Mouse (Mus musculus) layer of hippocampus, postnatal 36 days (tissue): Measurements from ENCODE around the gene Rock2. TPM values are rescaled to one million over a fixed set of nuclear protein-coding genes. Genes with fewer than 3 reads are reported as not detected.

ENCODE experiments used
- DNase-seq, 2 experiments: peaks; one replicate each; pipeline ENCODE4 v3.0.0; 2022
- total RNA-seq, 2 experiments: library from RNA; stranded (reverse); gene quantifications; 2 replicates each; pipeline ENCODE4 v1.2.3; 2021

The Rock2 gene
- 100 to 1,000 TPM; 136 to 137 TPM for total RNA-seq

DNA sequence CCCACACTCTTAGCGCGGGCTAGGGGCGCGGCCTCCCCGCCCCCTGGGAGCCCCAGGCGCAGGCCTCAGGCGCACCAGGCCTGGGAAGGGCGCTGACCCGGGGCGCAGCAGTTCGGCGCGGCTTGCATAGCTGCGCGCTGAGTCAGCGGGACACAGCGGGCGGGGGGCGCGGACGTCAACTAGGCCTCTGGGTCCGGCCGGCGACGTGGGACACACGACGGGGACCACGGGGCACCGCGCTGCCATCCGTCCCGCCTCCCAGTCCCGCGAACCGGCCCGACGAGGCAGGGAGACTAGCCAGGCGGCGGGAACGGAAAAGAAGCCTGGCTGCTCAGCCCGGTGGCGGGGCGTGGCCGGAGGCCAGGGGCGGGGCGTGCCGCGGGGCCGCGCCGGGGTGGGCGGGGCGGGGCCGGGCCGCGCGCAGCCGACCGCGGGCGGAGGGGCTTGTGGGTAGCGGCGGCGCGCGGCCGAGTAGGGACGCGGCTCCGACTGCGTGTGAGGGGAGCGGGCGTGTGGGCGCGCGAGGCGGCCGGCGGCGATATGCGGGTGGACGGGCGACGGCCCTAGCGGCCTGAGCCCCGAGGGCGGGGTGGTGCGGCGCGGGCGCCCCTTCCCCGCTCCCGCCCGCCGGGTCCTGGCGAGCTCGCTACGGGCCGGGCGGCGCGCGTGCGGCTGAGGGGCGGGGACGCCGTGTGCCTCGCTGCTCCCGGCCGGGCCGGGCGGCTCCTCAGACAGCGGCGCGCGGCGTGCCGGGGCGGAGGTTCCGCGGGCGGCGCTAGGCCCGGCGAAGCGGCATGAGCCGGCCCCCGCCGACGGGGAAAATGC is at the start of gene Rock2:
Gene Rock2 (plus strand): TSS at position 500 of the 825 bp plus-strand sequence.
- DNase-seq: peak; percentile 80 to 82

DNA sequence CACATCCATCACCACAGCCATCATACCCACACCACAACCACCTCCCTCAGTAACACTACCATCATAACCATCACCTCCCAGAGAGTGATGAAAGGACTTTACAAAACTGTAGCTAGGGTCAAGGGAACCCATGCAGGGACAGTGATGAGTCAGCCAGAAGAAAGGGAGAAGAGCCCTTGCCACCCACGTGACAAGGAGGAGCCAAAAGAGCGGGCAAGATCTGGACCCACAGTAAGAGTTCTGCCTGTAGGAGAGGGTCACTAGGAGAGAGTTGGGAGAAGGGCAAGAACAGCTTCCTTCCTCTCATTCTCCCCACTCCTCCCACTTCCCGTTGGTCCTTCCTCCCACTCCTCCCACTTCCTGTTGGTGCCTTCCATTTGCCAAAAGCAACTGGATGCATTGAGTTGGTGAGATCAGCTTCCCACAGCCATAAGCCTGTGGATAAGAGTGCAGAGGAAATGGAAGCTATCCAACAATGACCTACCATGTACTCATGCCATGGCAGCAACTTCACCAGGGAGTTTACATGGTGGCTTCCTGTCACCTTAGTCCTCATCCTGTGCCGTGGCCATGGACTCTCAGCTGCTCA is 47.4 kb upstream of the Rock2 start:
- no peak for DNase-seq

DNA sequence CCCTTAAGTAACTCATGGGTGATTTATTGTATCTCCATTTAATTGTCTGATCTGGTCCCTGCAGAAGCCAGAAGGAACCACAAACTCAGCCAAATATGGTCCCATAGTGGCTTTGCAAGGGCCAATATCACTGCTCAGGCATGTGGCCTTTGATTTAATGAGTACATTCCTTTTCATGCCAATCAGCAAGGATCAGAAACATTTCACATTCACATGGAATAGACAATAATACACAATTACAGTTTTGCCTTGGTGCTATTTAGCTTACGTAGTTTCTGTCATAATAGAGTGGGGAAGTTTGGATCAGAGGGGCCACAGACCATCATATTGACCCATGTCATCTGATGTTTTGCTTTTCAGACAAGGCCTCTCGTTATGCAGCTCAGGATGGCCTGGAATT is 46.2 kb upstream of the Rock2 start:
- no peak for DNase-seq

DNA sequence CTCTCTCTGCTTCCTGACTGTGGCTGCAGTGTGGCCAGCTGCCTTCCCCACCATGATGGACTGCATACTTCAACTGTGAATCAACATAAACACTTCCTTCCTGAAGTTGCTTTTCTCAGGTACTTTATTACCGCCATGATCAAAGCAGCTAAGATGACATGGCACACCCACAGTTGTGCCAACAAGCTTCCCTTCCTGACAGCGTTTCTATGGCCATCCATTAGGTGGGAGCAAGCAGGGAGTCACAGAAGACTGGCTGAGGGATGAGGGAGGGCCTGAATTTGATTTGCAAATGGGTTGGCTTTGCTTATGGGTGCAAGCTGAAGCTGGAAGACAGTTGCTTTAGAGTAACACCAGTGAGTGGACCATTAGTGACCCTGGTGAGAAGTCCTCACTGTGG is 44.9 kb upstream of the Rock2 start:
- DNase-seq: no peak

DNA sequence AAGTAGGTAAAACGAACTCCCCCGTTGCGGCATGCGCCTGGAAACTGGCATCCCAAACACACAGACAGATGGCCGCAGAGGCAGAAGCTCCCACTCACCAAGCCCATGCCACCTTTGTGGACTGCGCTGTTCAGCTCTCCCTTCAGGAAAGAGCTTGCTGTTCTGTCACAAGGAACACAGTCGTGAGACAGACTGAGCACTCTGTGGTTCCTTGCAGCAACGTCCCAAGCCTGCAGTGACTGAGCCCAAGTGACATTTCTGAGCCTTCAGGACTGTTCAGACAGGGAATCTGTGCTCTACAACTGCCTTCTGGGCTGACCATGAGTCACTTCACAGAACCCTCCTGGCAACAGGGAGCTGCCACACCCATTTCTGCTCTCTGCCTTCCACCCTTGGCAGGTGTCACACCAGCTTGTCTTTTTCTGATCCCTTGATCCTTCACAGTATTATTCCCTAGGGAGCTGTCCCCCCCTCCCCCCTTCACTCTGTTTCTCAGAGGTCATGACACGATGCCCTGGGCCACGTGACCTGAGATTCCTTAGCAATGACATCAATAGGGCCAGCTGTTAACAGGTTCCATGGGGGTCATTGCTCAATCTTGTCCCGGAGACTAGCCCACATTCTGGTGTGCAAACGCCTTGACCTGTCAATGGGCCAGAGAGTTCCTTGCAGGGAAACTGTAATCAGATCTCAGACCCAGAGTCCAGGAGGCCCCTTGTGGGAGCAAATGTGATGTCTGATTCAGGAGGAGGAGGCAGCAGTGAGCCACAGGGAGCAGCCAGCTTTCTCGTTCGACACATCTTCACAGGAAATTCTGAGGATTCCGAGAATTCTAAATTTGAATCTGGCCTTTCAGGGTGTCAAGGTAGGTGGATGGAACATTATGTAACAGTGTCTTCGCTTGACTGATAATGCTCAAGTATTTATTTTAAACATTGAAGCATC is 44.0 kb upstream of the Rock2 start:
- peak; percentile 76 to 78 for DNase-seq

DNA sequence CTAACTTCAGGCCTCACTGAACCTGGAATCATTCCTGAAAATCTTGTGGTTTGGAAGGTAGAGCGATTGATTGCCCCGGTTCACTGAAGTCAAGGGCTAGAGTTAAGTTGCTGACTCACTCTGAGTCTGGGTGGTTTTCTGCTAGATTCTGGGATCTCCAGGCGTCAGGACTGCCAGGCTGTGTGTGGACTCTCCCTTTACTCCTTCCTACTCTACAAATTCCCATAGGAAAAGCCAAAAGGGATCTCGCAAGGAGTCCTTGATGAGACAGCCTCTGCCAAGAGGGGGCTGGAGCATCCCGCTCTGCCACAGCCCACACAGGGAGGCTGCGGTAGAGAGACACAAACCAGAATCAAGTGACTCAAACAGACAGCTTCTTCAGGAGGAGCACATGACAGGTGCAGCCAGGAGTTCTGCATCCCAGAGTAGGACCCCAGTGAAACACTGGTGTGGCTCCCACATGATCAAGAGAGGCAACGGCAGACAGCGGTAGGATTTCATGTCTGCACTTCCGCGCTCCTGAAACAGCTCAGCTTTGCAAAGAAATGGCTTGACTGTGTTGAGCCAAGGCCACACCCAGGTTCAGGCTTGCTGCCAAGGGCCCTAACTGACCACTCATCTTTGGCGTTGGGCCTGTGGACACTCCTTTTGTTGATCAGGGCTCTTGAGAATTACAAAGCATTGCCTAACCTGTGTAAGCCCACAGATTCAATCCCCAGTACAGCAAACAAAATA is 41.1 kb upstream of the Rock2 start:
- DNase-seq: no peak

DNA sequence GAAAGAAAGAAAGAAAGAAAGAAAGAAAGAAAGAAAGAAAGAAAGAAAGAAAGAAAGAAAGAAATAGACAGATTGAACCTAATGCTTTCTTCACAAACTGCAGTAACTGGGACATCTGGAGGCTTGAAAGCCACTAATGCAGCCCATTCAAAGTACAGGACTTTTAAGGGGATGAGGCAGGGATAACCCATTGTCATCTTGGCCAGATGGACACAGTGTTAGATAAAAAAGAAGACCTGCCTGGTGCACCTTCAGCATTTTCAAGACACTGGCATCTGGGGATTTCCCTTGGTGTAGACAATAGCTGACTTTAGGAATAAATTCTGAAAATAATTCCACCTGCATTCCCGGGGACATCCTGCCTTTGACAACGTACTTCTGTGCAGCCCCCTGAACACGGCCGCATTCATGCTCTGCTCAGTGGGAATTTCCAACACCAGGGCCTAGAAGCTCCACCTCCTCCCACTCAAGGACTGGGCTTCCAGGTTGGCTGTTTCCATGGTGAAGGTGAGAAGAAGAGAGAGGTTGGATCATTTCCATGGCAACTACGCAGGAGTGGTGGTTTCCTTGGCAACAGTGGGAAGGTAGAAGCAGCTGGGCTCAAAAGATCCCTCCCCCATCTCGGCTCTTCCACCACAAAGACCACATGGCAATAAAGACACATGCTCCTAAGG is 38.9 kb upstream of the Rock2 start:
- peak; percentile 66 to 71 for DNase-seq

DNA sequence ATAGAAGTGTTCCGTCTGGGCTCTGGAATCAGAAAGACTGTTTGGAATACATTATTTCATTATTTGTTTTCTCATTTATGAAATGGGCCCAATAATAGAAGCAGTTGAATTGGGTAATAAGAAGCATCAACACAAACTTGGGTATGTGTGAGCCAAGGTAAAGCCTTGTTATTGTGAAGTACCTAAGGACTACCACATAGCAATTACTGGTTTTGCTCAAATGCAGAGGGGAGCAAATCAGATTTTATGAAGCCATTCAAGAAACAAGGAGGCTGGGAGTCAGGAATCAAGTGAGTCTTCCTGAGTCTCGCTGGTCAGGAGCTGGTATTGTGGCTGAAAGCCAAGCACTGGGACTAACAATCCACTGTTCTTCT is 38.4 kb upstream of the Rock2 start:
- no peak for DNase-seq

DNA sequence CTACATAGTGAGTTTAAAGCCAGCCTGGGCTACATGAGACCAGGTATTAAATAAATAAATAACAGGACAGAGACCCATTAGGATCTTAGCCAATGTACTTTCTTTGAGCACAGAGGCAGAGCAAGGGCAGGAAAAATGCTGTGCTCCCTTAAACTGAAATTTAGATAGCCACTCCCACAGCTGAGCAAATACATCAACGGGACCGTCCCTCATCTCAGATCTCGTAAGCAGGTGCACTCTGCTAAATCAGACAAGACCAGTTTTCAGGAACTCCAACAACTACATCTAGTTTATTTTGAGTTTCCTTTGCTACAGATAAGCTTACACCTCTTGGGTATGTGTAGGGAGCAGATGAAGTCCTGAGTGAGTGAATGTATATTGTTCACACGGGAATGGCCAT is 36.6 kb upstream of the Rock2 start:
- no peak for DNase-seq

DNA sequence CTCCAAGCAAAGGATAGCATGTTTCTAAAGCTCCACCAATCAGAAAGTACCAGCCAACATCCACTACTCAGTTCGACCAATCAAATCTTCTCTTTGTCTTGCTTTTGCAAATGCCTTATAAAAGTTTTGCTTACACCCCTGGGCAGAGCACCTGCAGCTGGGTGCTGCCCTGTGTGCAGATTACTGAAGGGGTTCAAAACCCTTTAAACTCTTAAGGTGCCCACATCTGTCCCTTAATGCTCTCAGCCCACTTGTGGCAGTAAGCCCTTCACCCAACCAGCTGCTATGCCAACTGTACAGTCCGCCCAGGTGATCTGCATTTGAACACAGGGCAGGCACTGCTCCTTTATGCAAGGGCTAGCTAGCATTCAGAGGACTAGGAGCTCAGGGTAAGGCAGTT is 34.9 kb upstream of the Rock2 start:
- DNase-seq: no peak

DNA sequence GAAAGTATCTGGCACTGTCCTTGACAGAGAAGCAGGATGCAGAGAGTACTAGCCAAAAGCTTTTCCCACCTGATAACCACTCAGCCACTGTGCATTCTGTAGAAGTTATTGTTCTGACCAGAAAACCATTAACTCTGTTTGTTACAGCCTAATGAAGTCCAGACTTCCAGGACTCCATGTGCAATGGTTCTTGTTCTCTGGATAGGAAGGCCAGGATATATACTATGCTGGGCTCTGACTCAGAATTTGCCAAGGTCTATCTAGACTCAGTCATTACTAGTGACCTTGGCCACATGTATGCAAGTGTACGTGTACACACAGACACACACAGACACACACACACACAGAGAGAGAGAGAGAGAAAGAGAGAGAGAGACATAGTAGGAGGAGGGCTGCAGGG is 34.2 kb upstream of the Rock2 start:
- no peak for DNase-seq

DNA sequence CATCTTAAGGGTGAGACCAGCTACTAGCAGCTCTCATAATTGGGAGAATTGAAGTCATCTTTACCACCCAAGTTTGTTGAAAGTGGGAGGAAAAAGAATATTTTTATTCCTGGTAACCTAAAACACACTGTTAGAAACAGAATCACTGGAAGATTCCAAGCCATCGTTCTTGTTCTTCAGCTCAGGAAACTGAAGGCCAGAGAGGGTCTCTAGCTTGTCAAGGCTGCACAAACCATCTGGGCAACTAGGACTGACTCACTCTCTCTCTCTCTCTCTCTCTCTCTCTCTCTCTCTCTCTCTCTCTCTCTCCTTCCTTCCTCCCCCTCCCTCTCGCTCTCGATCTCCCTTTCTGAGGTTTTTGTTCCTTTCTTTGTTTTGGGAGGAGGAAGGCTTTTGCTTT is 33.7 kb upstream of the Rock2 start:
- no peak for DNase-seq

DNA sequence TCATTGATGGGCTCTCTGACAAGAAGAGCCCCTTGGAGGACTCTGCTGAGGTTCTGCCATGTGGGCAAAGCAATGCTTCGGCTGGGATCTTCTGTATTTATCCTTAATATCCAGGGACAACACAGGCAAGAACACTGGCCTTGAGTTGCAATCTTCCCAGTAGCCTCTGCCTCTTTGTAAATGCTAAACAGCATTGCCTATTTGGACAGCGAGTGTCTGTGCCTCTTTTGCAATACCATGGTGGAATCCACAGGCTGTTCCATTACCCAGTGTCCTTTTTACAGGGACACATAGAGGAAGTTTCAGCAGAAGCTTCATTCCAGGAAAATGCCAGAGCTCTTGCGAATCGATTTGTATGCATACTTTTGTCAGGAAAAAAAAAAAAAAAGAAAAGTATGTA is 30.2 kb upstream of the Rock2 start:
- no peak for DNase-seq

DNA sequence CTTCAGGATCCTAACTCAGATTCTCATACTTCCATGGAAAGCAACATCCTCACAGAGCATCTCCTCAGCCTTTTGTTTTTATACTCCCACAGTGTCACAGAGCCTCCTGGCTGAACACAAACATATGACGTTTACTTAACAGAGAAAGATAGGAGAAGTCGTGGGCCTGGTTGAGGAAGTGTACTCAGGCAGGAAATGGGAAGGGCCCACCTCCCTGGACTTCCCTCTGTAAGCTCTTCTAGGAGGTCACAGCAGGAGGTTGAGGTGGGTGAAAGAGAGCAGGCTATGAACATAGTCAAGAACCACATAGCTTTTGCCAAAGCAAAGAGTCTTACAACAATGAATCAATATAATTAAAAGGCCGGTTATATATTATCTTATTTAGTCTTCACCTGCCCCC is 28.8 kb upstream of the Rock2 start:
- no peak for DNase-seq

DNA sequence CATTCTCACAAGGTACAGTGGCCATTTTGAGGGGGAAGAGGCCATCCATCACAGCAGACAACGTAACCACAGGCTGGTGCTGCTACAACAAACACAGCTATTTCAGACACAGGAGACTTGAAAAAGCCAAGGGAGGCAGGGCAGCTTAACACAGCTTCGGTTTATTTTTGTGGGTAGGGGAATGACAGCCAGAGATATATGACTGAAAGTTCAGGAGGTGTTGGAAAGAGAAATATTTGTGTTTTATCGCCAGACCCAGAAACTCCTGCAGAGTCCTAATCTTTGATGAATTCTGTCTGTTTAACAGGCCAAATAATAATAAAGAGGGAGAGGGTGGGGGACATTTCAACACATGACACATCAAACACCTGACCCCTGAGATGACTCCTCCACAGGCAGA is 28.2 kb upstream of the Rock2 start:
- DNase-seq: no peak

DNA sequence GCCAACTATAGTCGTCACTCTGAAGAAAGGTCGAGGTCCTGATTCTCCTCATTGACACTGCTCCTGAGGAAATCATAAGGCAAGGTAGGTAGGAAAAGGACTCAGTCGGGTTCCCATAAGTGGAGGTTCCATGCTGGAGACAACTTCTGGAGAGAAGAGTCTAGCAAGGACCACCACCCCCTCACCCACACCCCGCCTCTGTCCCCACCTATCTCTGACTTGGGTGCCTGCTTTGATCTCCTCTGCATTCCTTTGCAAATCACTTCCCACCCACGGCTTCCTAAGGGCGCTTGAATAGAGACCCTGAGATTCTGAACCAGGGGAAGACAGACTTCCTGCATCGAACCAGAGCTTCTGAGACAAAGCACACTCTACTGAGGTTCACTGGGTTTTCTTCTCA is 27.4 kb upstream of the Rock2 start:
- DNase-seq: no peak

DNA sequence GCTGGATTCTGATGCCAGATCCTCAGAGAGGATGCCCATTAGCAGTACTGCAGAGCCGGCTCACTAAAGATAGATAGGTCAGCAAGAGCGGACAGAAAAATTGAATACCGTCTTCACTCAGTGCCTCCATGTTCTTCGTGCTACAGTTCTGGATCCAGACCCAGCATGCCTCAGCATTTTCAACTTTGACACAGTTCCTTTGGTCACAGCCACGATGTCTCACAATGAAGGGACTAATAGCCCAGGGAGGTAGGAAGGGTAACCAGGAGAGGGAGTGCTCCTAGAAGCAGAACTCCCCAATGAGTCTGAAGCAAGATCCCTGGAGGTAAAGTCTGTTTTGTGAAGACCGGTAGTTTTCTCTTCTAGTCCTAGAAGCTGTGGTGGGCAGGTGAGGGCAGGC is 26.1 kb upstream of the Rock2 start:
- DNase-seq: no peak

DNA sequence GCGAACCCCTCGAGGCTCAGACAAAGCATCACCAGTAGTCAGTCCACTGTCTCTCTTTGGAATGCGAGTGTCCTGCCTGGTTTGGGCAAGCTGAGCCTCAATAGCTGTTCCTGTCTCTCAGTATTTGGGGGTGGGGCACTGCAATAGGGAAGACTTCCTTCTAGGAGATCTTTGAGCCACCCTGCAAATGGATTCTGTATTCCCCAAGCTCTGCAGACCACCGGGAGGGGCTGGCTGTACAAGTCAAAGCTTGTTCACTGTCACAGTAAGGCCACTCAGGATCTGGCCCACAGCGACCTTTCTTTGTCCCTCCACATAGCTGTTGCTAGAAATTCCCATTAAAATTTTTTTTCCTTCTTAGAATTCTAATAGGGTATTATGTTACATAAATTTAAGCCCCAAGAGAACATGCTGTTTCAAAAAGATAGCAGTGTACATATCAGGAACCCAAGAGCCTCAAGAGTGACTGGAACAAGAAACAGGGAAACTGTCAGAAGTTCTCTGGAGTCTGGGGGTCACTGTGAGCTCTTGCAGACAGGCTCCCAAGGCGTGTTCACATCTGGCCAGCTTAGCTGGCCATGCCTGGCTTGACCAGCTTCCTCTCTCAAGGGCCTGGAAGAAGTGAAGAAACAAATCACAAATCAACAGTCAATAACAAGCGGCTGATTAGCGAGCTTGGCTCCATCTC is 25.5 kb upstream of the Rock2 start:
- DNase-seq: no peak

DNA sequence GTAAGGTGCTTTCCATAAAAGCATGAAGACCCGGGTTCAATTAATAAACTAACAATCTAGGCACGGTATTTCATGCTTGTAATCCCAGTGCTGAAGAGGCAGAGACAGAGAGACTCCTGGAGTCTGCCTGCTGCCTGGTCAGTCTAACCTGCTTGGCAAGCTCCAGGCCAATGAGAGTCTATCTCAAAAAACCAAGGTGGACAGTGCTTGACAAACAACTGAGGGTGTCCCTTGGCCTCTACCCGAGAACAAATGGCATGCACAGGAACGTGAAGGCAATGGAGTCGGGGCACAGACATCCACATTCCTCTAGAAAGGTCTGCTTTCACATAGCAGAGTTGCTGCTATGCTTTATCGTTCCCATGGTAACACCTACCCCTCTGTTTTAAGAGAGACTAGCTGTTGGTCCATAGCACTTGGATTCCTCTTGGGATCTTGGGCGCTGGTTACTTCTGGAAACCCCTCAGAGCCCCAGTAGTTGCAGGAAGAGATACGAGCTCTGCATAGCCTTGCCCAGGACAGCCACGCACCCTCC is 24.8 kb upstream of the Rock2 start:
- DNase-seq: no peak

DNA sequence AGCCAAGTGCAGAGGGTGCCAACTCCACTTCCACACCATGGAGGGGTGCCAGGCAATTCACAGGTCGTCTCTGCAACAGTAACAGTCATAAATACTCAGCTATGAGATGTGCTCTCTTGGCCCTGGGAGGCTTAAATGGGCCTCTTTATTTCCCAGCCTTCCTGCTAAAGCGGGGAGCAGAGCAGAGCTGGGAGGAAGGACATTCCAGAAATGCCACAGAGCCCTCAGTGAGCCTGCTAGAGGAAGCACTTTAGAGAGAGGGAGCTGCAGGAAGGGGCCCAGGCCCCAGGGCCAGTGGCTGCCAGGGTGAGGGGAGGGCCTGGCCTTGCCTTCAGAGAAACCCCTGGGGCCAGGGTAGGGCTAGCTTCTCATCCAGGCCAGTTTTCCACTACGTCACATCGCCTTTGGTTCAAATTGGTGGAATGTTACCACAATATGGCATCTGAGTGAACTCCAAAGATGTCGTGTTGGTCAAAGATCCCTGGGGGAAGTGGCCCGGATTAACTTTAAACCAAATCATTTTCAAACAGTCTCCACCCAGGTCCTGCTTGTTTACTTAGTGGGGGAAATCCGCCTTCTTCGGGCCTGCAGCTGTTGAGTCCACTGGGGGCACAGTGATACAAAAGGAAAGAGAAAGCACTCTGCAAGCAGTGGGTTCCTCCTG is 24.2 kb upstream of the Rock2 start:
- no peak for DNase-seq

DNA sequence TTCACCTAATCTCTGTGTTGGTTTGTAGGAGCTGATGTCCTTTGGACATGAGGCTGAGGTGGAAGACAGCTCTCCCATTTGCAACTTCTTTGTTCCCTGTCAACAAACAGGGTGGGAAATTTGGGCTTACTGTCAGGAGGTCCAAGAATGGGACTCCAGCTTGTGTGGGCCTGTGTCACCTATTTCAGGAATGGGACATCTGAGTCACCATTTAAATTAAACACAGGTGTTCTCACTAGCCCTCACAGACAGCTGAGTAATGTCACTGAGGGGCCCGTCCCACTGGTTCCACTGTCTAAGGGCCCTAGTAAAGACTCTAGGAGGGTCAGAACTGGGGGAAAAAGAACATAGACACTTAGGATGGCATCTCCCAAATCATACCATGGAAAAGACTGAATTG is 22.7 kb upstream of the Rock2 start:
- no peak for DNase-seq
